Mouse (Mus musculus): ENCODE data around the gene Vmn1r1.
"Not testable (repeated sequence)": the region's sequence is repeated elsewhere in the genome, so short reads cannot be mapped to it uniquely, and the experiment has no call there.

Vmn1r1 gene

GRCm38 (mm10) chr1:182164386-182164785 is at the start of gene Vmn1r1:
Gene Vmn1r1, minus strand, starts transcription at chr1:182164486.
- DNase-seq, result no peak

- DNase-seq, result no peak
Observed at GRCm38 (mm10) chr1:182210322-182210721, 46.0 kb upstream of the Vmn1r1 start.

- no peak for DNase-seq
Observed at GRCm38 (mm10) chr1:182192581-182192980, 28.3 kb upstream of the Vmn1r1 start.

GRCm38 (mm10) chr1:182191816-182192545 is 27.7 kb upstream of the Vmn1r1 start:
- no peak for DNase-seq

GRCm38 (mm10) chr1:182191181-182191580 is 26.9 kb upstream of the Vmn1r1 start:
- DNase-seq, result no peak

- no peak for DNase-seq
Observed at GRCm38 (mm10) chr1:182189669-182190440, 25.6 kb upstream of the Vmn1r1 start.

GRCm38 (mm10) chr1:182182449-182182848 is 18.2 kb upstream of the Vmn1r1 start:
- DNase-seq, result not testable (repeated sequence)

- DNase-seq, result no peak
Observed at GRCm38 (mm10) chr1:182181456-182182305, 17.4 kb upstream of the Vmn1r1 start.

GRCm38 (mm10) chr1:182176985-182177384 is 12.7 kb upstream of the Vmn1r1 start:
- not testable (repeated sequence) for DNase-seq

- DNase-seq, result not testable (repeated sequence)
Observed at GRCm38 (mm10) chr1:182170206-182170605, 5.9 kb upstream of the Vmn1r1 start.

- DNase-seq, result no peak
Observed at GRCm38 (mm10) chr1:182162951-182163350, 1.3 kb downstream of the Vmn1r1 start.

- DNase-seq, result no peak
Observed at GRCm38 (mm10) chr1:182159575-182159974, 4.7 kb downstream of the Vmn1r1 start.

- DNase-seq, result no peak
Observed at GRCm38 (mm10) chr1:182157734-182158133, 6.6 kb downstream of the Vmn1r1 start.

GRCm38 (mm10) chr1:182149966-182150365 is 14.3 kb downstream of the Vmn1r1 start:
- no peak for DNase-seq

- DNase-seq, result no peak
Observed at GRCm38 (mm10) chr1:182148864-182149514, 15.3 kb downstream of the Vmn1r1 start.

GRCm38 (mm10) chr1:182145546-182145945 is 18.7 kb downstream of the Vmn1r1 start:
- DNase-seq, result peak; percentile 76

GRCm38 (mm10) chr1:182143288-182143687 is 21.0 kb downstream of the Vmn1r1 start:
- no peak for DNase-seq

- DNase-seq, result no peak
Observed at GRCm38 (mm10) chr1:182142725-182143124, 21.6 kb downstream of the Vmn1r1 start.

GRCm38 (mm10) chr1:182140370-182140769 is 23.9 kb downstream of the Vmn1r1 start:
- DNase-seq, result peak; percentile 86

GRCm38 (mm10) chr1:182139937-182140336 is 24.3 kb downstream of the Vmn1r1 start:
- no peak for DNase-seq

GRCm38 (mm10) chr1:182138172-182138571 is 26.1 kb downstream of the Vmn1r1 start:
- DNase-seq, result no peak

Measured in embryo, embryonic 11 days (tissue).